Mouse (Mus musculus) liver, embryonic 15.5 days (tissue): Measurements from ENCODE around the gene Mcub. TPM values are rescaled to one million over a fixed set of nuclear protein-coding genes. Genes with fewer than 3 reads are reported as not detected.

Experiments
- ATAC-seq: fragments of 200-750 bp; cut with Nextera tagmentation; 2 replicates; pipeline ENCODE4 v1.8.0; 2017; ENCODE audit warnings: moderate number of reproducible peaks, mild to moderate bottlenecking, moderate library complexity; ENCODE audit not compliant: insufficient read depth
- H3K27ac ChIP-seq: fragments of 300-500 bp; sonication (generic); replicated peaks from 2 replicates; pipeline ENCODE4 v1.5.1; 2015; ENCODE audit warnings: mild to moderate bottlenecking, inconsistent platforms
- H3K27me3 ChIP-seq: fragments of 300-500 bp; sonication (generic); 2 replicates; pipeline ENCODE4 v1.6.1; 2015; ENCODE audit warnings: mild to moderate bottlenecking, inconsistent platforms
- H3K36me3 ChIP-seq: fragments of 300-500 bp; sonication (generic); replicated peaks from 2 replicates; pipeline ENCODE4 v1.6.1; 2015; ENCODE audit warnings: moderate library complexity, mild to moderate bottlenecking, inconsistent platforms
- H3K4me1 ChIP-seq: fragments of 300-500 bp; sonication (generic); replicated peaks from 2 replicates; pipeline ENCODE4 v1.6.1; 2015; ENCODE audit warnings: inconsistent platforms
- H3K4me2 ChIP-seq: fragments of 300-500 bp; sonication (generic); 2 replicates; pipeline ENCODE4 v1.6.1; 2015; ENCODE audit warnings: moderate library complexity, mild to moderate bottlenecking, inconsistent platforms
- H3K4me3 ChIP-seq: fragments of 300-500 bp; sonication (generic); replicated peaks from 2 replicates; pipeline ENCODE4 v1.5.1; 2015; ENCODE audit warnings: mild to moderate bottlenecking, inconsistent platforms
- H3K9ac ChIP-seq: fragments of 300-500 bp; sonication (generic); 2 replicates; pipeline ENCODE4 v1.6.1; 2015; ENCODE audit warnings: moderate library complexity, mild to moderate bottlenecking, inconsistent platforms
- H3K9me3 ChIP-seq: fragments of 300-500 bp; sonication (generic); replicated peaks from 2 replicates; pipeline ENCODE4 v1.6.1; 2016; ENCODE audit warnings: inconsistent platforms
- WGBS: fragments of 180-500 bp; shearing (Covaris S2); methylation state at CpG from one replicate; pipeline ENCODE4 v1.1.7; 2015; ENCODE audit warnings: mixed read lengths; ENCODE audit not compliant: insufficient replicate concordance; 5-methylcytosine and 5-hydroxymethylcytosine counted together
- polyA plus RNA-seq: library from polyadenylated mRNA; unstranded; fragments of >200 nt; fragmentation: Nextera tagmentation; extraction: Ambion mirVana; gene quantifications from 2 replicates; pipeline ENCODE4 v1.2.1, GENCODE M21; 2015

Mcub gene
- polyA plus RNA-seq, 1 experiment from 2014 or later = 16.0 TPM

GRCm38 (mm10) chr3:129949158-129949773 is 20.7 kb downstream of the Mcub start:
- Histone ChIP-seq H3K27me3 (no peaks in the 10 kb centered on the region), H3K4me2 (no peak overlapping the region), H3K9ac (no peak overlapping the region), H3K4me1 (peaks cover 20% of the 10 kb centered on the region), H3K27ac (no peak overlapping the region), H3K9me3 (no peaks in the 10 kb centered on the region; the same call in 1 of the 2 replicates), H3K4me3 (no peak overlapping the region), H3K36me3 (0 out of 2 replicates have a peak, but pooled peaks cover 3% of the 10 kb centered on the region)
- ATAC-seq = no peak
- WGBS = 64% methylated on average over 5 of the region's 5 CpGs

- Histone ChIP-seq H3K27ac (no peak overlapping the region), H3K9me3 (no peaks in the 10 kb centered on the region), H3K9ac (no peak overlapping the region), H3K27me3 (no peaks in the 10 kb centered on the region), H3K4me1 (peaks cover 20% of the 10 kb centered on the region), H3K4me2 (no peak overlapping the region), H3K36me3 (no peaks in the 10 kb centered on the region), H3K4me3 (no peak overlapping the region)
- WGBS = 63% methylated on average over 5 of the region's 5 CpGs
- no peak for ATAC-seq
These were observed 21.6 kb downstream of the Mcub start for GRCm38 (mm10) chr3:129948359-129948758.

- Histone ChIP-seq H3K4me3 (no peak overlapping the region), H3K27ac (no peak overlapping the region), H3K9me3 (no peaks in the 10 kb centered on the region), H3K4me1 (peaks cover 20% of the 10 kb centered on the region), H3K9ac (no peak overlapping the region), H3K4me2 (peak overlapping the region; percentile 20), H3K27me3 (no peaks in the 10 kb centered on the region), H3K36me3 (no peaks in the 10 kb centered on the region)
- 13% methylated on average over 5 of the region's 5 CpGs for WGBS
- ATAC-seq = peak; percentile 76
These were observed 23.6 kb downstream of the Mcub start for GRCm38 (mm10) chr3:129946217-129946914.

GRCm38 (mm10) chr3:129943813-129944212 is 26.2 kb downstream of the Mcub start:
- WGBS = 22% methylated on average over 4 of the region's 4 CpGs
- Histone ChIP-seq H3K4me2 (no peak overlapping the region), H3K4me1 (peaks cover 20% of the 10 kb centered on the region), H3K4me3 (no peak overlapping the region), H3K27ac (no peak overlapping the region), H3K27me3 (no peaks in the 10 kb centered on the region), H3K36me3 (no peaks in the 10 kb centered on the region), H3K9me3 (no peaks in the 10 kb centered on the region), H3K9ac (no peak overlapping the region)
- no peak for ATAC-seq

GRCm38 (mm10) chr3:129941291-129941690 is 28.7 kb downstream of the Mcub start:
- no peak for ATAC-seq
- WGBS = 87% methylated on average over 1 of the region's 1 CpGs
- no peak overlapping the region for H3K27ac ChIP-seq
- H3K4me3 ChIP-seq = no peak overlapping the region
- no peaks in the 10 kb centered on the region for H3K27me3 ChIP-seq
- no peaks in the 10 kb centered on the region for H3K9me3 ChIP-seq
- H3K36me3 ChIP-seq = no peaks in the 10 kb centered on the region
- peaks cover 8% of the 10 kb centered on the region for H3K4me1 ChIP-seq
- no peak overlapping the region for H3K9ac ChIP-seq
- H3K4me2 ChIP-seq = no peak overlapping the region

- 91% methylated on average over 2 of the region's 2 CpGs for WGBS
- Histone ChIP-seq H3K9ac (no peak overlapping the region), H3K9me3 (no peaks in the 10 kb centered on the region), H3K36me3 (no peaks in the 10 kb centered on the region), H3K27me3 (no peaks in the 10 kb centered on the region), H3K4me1 (peaks cover 3% of the 10 kb centered on the region), H3K4me3 (no peak overlapping the region), H3K27ac (no peak overlapping the region), H3K4me2 (no peak overlapping the region)
- ATAC-seq = no peak
These were observed 29.2 kb downstream of the Mcub start for GRCm38 (mm10) chr3:129940780-129941179.

- Histone ChIP-seq H3K9me3 (no peaks in the 10 kb centered on the region), H3K36me3 (no peaks in the 10 kb centered on the region), H3K4me1 (no peaks in the 10 kb centered on the region), H3K4me2 (no peak overlapping the region), H3K27ac (no peak overlapping the region), H3K4me3 (no peak overlapping the region), H3K27me3 (no peaks in the 10 kb centered on the region), H3K9ac (no peak overlapping the region)
- no peak for ATAC-seq
- 65% methylated on average over 7 of the region's 7 CpGs for WGBS
These were observed 30.9 kb downstream of the Mcub start for GRCm38 (mm10) chr3:129939058-129939457.

- 47% methylated on average over 3 of the region's 3 CpGs for WGBS
- Histone ChIP-seq H3K36me3 (no peaks in the 10 kb centered on the region), H3K4me1 (no peaks in the 10 kb centered on the region), H3K27me3 (no peaks in the 10 kb centered on the region), H3K4me2 (no peak overlapping the region), H3K9me3 (no peaks in the 10 kb centered on the region), H3K9ac (no peak overlapping the region), H3K27ac (no peak overlapping the region), H3K4me3 (no peak overlapping the region)
- ATAC-seq = no peak
These were observed 32.2 kb downstream of the Mcub start for GRCm38 (mm10) chr3:129937848-129938247.

GRCm38 (mm10) chr3:129936561-129936960 is 33.4 kb downstream of the Mcub start:
- WGBS = 47% methylated on average over 9 of the region's 9 CpGs
- Histone ChIP-seq H3K36me3 (no peaks in the 10 kb centered on the region), H3K4me1 (no peaks in the 10 kb centered on the region), H3K27me3 (no peaks in the 10 kb centered on the region), H3K27ac (no peak overlapping the region), H3K4me3 (no peak overlapping the region), H3K9ac (no peak overlapping the region), H3K4me2 (no peak overlapping the region), H3K9me3 (no peaks in the 10 kb centered on the region)
- no peak for ATAC-seq

- WGBS = 21% methylated on average over 4 of the region's 4 CpGs
- Histone ChIP-seq H3K4me3 (no peak overlapping the region), H3K4me2 (no peak overlapping the region), H3K36me3 (no peaks in the 10 kb centered on the region), H3K9me3 (no peaks in the 10 kb centered on the region), H3K4me1 (no peaks in the 10 kb centered on the region), H3K9ac (no peak overlapping the region), H3K27ac (no peak overlapping the region), H3K27me3 (no peaks in the 10 kb centered on the region)
- no peak for ATAC-seq
These were observed 37.6 kb downstream of the Mcub start for GRCm38 (mm10) chr3:129932443-129932842.

- H3K27ac ChIP-seq = no peak overlapping the region
These were observed 39.7 kb downstream of the Mcub start for GRCm38 (mm10) chr3:129930213-129930778.

More at GRCm38 (mm10) chr3:129930213-129930778, 39.7 kb downstream of the Mcub start:
- H3K9ac ChIP-seq = no peak overlapping the region
- no peak overlapping the region for H3K4me3 ChIP-seq
- no peak overlapping the region for H3K4me2 ChIP-seq
- H3K36me3 ChIP-seq = no peaks in the 10 kb centered on the region
- H3K9me3 ChIP-seq = no peaks in the 10 kb centered on the region
- WGBS = 53% methylated on average over 6 of the region's 6 CpGs
- H3K27me3 ChIP-seq = no peaks in the 10 kb centered on the region
- ATAC-seq = no peak
- H3K4me1 ChIP-seq = no peaks in the 10 kb centered on the region
